Mouse (Mus musculus) thymus, adult 2 months (tissue): ENCODE measurements around the gene Gsk3b.

Experiments used
- CTCF ChIP-seq: fragments of 200-500 bp; IDR thresholded peaks from 2 replicates; pipeline ENCODE4 v1.5.1; 2012; ENCODE audit warnings: mild to moderate bottlenecking, control low read depth, low read length, moderate library complexity, borderline replicate concordance; ENCODE audit not compliant: control insufficient read depth, poor library complexity, insufficient read depth; ENCODE audit errors: extremely low read depth
- POLR2A ChIP-seq: fragments of 200-500 bp; IDR thresholded peaks from 2 replicates; pipeline ENCODE4 v1.6.1; 2012; ENCODE audit warnings: mild to moderate bottlenecking, low read length, control low read depth, moderate library complexity; ENCODE audit not compliant: control insufficient read depth, poor library complexity, insufficient read depth; ENCODE audit errors: extremely low read depth

GRCm38 (mm10) chr16:38058836-38059235 is 30.0 kb upstream of the Gsk3b start:
- TF ChIP-seq CTCF (no peak), POLR2A (no peak)
